Mouse (Mus musculus) myocyte (in vitro differentiated cells): ENCODE measurements around the gene Spdye4b. TPM values are rescaled to one million over a fixed set of nuclear protein-coding genes. Genes with fewer than 3 reads are reported as not detected.
"Not testable (repeated sequence)": the region's sequence is repeated elsewhere in the genome, so short reads cannot be mapped to it uniquely, and the experiment has no call there.

ENCODE experiments used
- H3K27me3 ChIP-seq: one replicate; pipeline ENCODE4 v1.6.1; 2011; ENCODE audit not compliant: control insufficient read depth, insufficient read depth, insufficient read length
- H3K36me3 ChIP-seq: one replicate; pipeline ENCODE4 v1.6.1; 2011; ENCODE audit not compliant: control insufficient read depth, insufficient read depth
- H3K4me2 ChIP-seq: one replicate; pipeline ENCODE4 v1.6.1; 2011; ENCODE audit warnings: low read depth, control low read depth
- H3K4me3 ChIP-seq: one replicate; pipeline ENCODE4 v1.5.1; 2011; ENCODE audit warnings: mild to moderate bottlenecking, control low read depth, moderate library complexity
- H3K79me2 ChIP-seq: one replicate; pipeline ENCODE4 v1.6.1; 2011; ENCODE audit not compliant: control insufficient read depth, insufficient read depth
- H3ac ChIP-seq: one replicate; pipeline ENCODE4 v1.6.1; 2011; ENCODE audit not compliant: control insufficient read depth, insufficient read length
- CEBPB ChIP-seq: IDR thresholded peaks from 2 replicates; pipeline ENCODE4 v1.6.1; 2011; ENCODE audit warnings: mild to moderate bottlenecking, moderate library complexity; ENCODE audit not compliant: poor library complexity, insufficient read depth, severe bottlenecking
- E2F4 ChIP-seq: IDR thresholded peaks from one replicate; pipeline ENCODE4 v1.6.1; 2011; ENCODE audit warnings: mild to moderate bottlenecking, control low read depth, moderate library complexity; ENCODE audit not compliant: insufficient read depth
- MAX ChIP-seq: IDR thresholded peaks from one replicate; pipeline ENCODE4 v1.6.1; 2011; ENCODE audit warnings: low read depth, mild to moderate bottlenecking, control low read depth
- MYOD1 ChIP-seq, 3 experiments: IDR thresholded peaks; one replicate each; pipeline ENCODE4 v1.6.1; 2011; ENCODE audit warnings: control low read depth in 2 of 3, low read depth in 2 of 3, mild to moderate bottlenecking in 2 of 3, moderate library complexity in 1 of 3; ENCODE audit not compliant: insufficient read length in 2 of 3, control insufficient read depth in 1 of 3
- MYOG ChIP-seq, 3 experiments: IDR thresholded peaks; one replicate each; pipeline ENCODE4 v1.6.1; 2011; ENCODE audit warnings: control low read depth in 2 of 3, low read depth in 2 of 3, mild to moderate bottlenecking in 2 of 3; ENCODE audit not compliant: insufficient read length in 2 of 3, control insufficient read depth in 1 of 3, insufficient read depth in 1 of 3
- POLR2A ChIP-seq: IDR thresholded peaks from one replicate; pipeline ENCODE4 v1.6.1; 2011; ENCODE audit warnings: low read depth, mild to moderate bottlenecking, control low read depth, moderate library complexity; ENCODE audit not compliant: insufficient read length
- POLR2AphosphoS2 ChIP-seq: IDR thresholded peaks from one replicate; pipeline ENCODE4 v1.6.1; 2011; ENCODE audit warnings: low read depth, control low read depth; ENCODE audit not compliant: insufficient read length
- REST ChIP-seq: IDR thresholded peaks from one replicate; pipeline ENCODE4 v1.6.1; 2011; ENCODE audit warnings: mild to moderate bottlenecking, control low read depth, moderate library complexity; ENCODE audit not compliant: insufficient read depth, insufficient read length
- SRF ChIP-seq: IDR thresholded peaks from one replicate; pipeline ENCODE4 v1.6.1; 2011; ENCODE audit warnings: low read depth; ENCODE audit not compliant: control insufficient read depth, insufficient read length
- TCF12 ChIP-seq: IDR thresholded peaks from one replicate; pipeline ENCODE4 v1.6.1; 2011; ENCODE audit warnings: mild to moderate bottlenecking, control low read depth; ENCODE audit not compliant: poor library complexity, insufficient read depth, severe bottlenecking
- TCF3 ChIP-seq: IDR thresholded peaks from one replicate; pipeline ENCODE4 v1.6.1; 2011; ENCODE audit warnings: low read depth, control low read depth; ENCODE audit not compliant: insufficient read length
- USF1 ChIP-seq: IDR thresholded peaks from one replicate; pipeline ENCODE4 v1.6.1; 2011; ENCODE audit warnings: low read depth, mild to moderate bottlenecking, control low read depth, moderate library complexity
- polyA plus RNA-seq: library from polyadenylated mRNA; unstranded; fragments of >200 nt; fragmentation: generic; extraction: Trizol; gene quantifications from one replicate; pipeline ENCODE4 v1.2.1, GENCODE M21; 2012; ENCODE audit warnings: missing spikeins

Gene Spdye4b
- polyA plus RNA-seq: not detected

- peaks cover 17% of the 10 kb centered on the region for H3K36me3 ChIP-seq
- H3K27me3 ChIP-seq: no peaks in the 10 kb centered on the region
- H3K79me2 ChIP-seq: peaks cover 11% of the 10 kb centered on the region
- TF ChIP-seq TCF3 (no peak), POLR2AphosphoS2 (peak; percentile 94), E2F4 (no peak), REST (no peak), MYOD1 (IDR thresholded peaks at IDR 0.05; ENCODE audit: control insufficient read depth in 1 of 3, insufficient read length in 2 of 3, low read depth in 2 of 3) (peak in 1 of 3 experiments; percentile 11), CEBPB (no peak), MAX (peak; percentile 56), USF1 (no peak), TCF12 (no peak), MYOG (IDR thresholded peaks at IDR 0.05; ENCODE audit: control insufficient read depth in 1 of 3, insufficient read depth in 1 of 3, insufficient read length in 2 of 3, low read depth in 2 of 3) (peak in 2 of 3 experiments; percentile 22 to 37), POLR2A (peak; percentile 96), SRF (no peak)
- H3ac ChIP-seq: peak within 1 kb of the TSS; percentile 28
- peak within 1 kb of the TSS; percentile 84 for H3K4me2 ChIP-seq
- peak within 1 kb of the TSS; percentile 32 for H3K4me3 ChIP-seq
Observed at GRCm38 (mm10) chr5:143180255-143181076, at the start of gene Spdye4b, which contains the start of gene Rbak. Gene Spdye4b, plus strand, starts transcription at chr5:143181017. Gene Rbak, minus strand, starts transcription at chr5:143180775.

- Histone ChIP-seq H3K27me3 (no peaks in the 10 kb centered on the region), H3K36me3 (no peaks in the 10 kb centered on the region), H3K79me2 (no peaks in the 10 kb centered on the region), H3K4me2 (no peak overlapping the region), H3ac (no peak overlapping the region), H3K4me3 (no peak overlapping the region)
- no peak for TF ChIP-seq TCF12
- no peak for TF ChIP-seq MAX
- no peak for TF ChIP-seq POLR2AphosphoS2
- no peak for TF ChIP-seq CEBPB
- no peak for TF ChIP-seq MYOG (IDR thresholded peaks at IDR 0.05; ENCODE audit: control insufficient read depth in 1 of 3, insufficient read depth in 1 of 3, insufficient read length in 2 of 3, low read depth in 2 of 3)
- TF ChIP-seq USF1: no peak
Observed at GRCm38 (mm10) chr5:143132935-143133514, 47.8 kb upstream of the Spdye4b start.

- H3K27me3 ChIP-seq, H3ac ChIP-seq, H3K4me2 ChIP-seq, H3K4me3 ChIP-seq, H3K79me2 ChIP-seq, H3K36me3 ChIP-seq: not testable (repeated sequence)
Observed at GRCm38 (mm10) chr5:143134216-143135010, 46.4 kb upstream of the Spdye4b start.

GRCm38 (mm10) chr5:143135042-143135441 is 45.8 kb upstream of the Spdye4b start:
- TF ChIP-seq MYOG (IDR thresholded peaks at IDR 0.05; ENCODE audit: control insufficient read depth in 1 of 3, insufficient read depth in 1 of 3, insufficient read length in 2 of 3, low read depth in 2 of 3): no peak
- H3K4me3 ChIP-seq: no peak overlapping the region
- no peaks in the 10 kb centered on the region for H3K36me3 ChIP-seq
- H3K27me3 ChIP-seq: no peaks in the 10 kb centered on the region
- H3ac ChIP-seq: no peak overlapping the region
- no peak overlapping the region for H3K4me2 ChIP-seq
- H3K79me2 ChIP-seq: no peaks in the 10 kb centered on the region

- Histone ChIP-seq H3K36me3 (no peaks in the 10 kb centered on the region), H3K4me3 (no peak overlapping the region), H3K4me2 (no peak overlapping the region), H3K79me2 (no peaks in the 10 kb centered on the region), H3ac (no peak overlapping the region), H3K27me3 (peaks cover 10% of the 10 kb centered on the region)
- no peak for TF ChIP-seq REST
- no peak for TF ChIP-seq POLR2AphosphoS2
- TF ChIP-seq MYOD1 (IDR thresholded peaks at IDR 0.05; ENCODE audit: control insufficient read depth in 1 of 3, insufficient read length in 2 of 3, low read depth in 2 of 3): no peak
- TF ChIP-seq MYOG (IDR thresholded peaks at IDR 0.05; ENCODE audit: control insufficient read depth in 1 of 3, insufficient read depth in 1 of 3, insufficient read length in 2 of 3, low read depth in 2 of 3): no peak
- no peak for TF ChIP-seq SRF
- TF ChIP-seq TCF12: no peak
- no peak for TF ChIP-seq POLR2A
- TF ChIP-seq USF1: no peak
Observed at GRCm38 (mm10) chr5:143137580-143137979, 43.2 kb upstream of the Spdye4b start.
